Mouse (Mus musculus): ENCODE measurements around the gene Trak2. TPM values are rescaled to one million over a fixed set of nuclear protein-coding genes. Genes with fewer than 3 reads are reported as not detected.

Trak2 gene
- polyA plus RNA-seq, 1 experiment = 13.7 TPM

DNA sequence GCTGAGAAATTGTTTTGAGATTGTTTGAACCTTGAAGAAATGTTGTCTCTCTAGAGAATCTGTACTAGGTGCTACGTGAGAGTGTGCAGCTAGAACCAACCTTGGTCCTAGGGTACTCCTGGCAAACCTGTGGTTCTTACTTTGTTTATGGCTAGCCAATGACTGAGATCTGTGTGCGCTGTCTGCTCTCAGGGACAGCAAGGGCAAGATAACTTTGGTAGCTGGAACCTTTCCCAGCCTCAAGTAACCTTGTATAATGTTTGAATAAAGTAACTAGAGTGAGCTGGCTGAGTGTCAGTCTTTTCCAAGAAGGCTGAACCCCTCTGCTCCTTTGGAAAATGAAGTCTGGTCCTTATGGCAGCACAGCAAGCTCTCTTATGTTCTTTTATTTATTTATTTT lies 27.7 kb downstream of the Trak2 start:
- no peaks in the 10 kb centered on the region for H3K36me3 ChIP-seq (ENCODE audit: control insufficient read depth, insufficient read depth)
- no peak overlapping the region for H3K4me3 ChIP-seq
- H3K79me2 ChIP-seq (ENCODE audit: control insufficient read depth, insufficient read depth) = peaks cover 36% of the 10 kb centered on the region
- H3K27me3 ChIP-seq (ENCODE audit: control insufficient read depth, insufficient read depth, insufficient read length) = no peaks in the 10 kb centered on the region
- no peak overlapping the region for H3K4me2 ChIP-seq (ENCODE audit: low read depth)
- no peak overlapping the region for H3ac ChIP-seq (ENCODE audit: control insufficient read depth, insufficient read length)
- TF ChIP-seq MAX (IDR thresholded peaks at IDR 0.05; ENCODE audit: low read depth) (no peak), SRF (IDR thresholded peaks at IDR 0.05; ENCODE audit: control insufficient read depth, insufficient read length, low read depth) (no peak), CEBPB (IDR thresholded peaks at IDR 0.05; ENCODE audit: insufficient read depth, poor library complexity, severe bottlenecking) (no peak), POLR2A (IDR thresholded peaks at IDR 0.05; ENCODE audit: insufficient read length, low read depth) (no peak), TCF3 (IDR thresholded peaks at IDR 0.05; ENCODE audit: insufficient read length, low read depth) (no peak), E2F4 (IDR thresholded peaks at IDR 0.05; ENCODE audit: insufficient read depth) (no peak), MYOD1 (IDR thresholded peaks at IDR 0.05; ENCODE audit: control insufficient read depth in 1 of 3, insufficient read length in 2 of 3, low read depth in 2 of 3) (no peak), POLR2AphosphoS2 (IDR thresholded peaks at IDR 0.05; ENCODE audit: insufficient read length, low read depth) (no peak), MYOG (IDR thresholded peaks at IDR 0.05; ENCODE audit: control insufficient read depth in 1 of 3, insufficient read depth in 1 of 3, insufficient read length in 2 of 3, low read depth in 2 of 3) (no peak)

- TF ChIP-seq USF1 (IDR thresholded peaks at IDR 0.05; ENCODE audit: low read depth) = no peak
- TF ChIP-seq E2F4 (IDR thresholded peaks at IDR 0.05; ENCODE audit: insufficient read depth) = no peak
- no peak for TF ChIP-seq REST (IDR thresholded peaks at IDR 0.05; ENCODE audit: insufficient read depth, insufficient read length)
- TF ChIP-seq MAX (IDR thresholded peaks at IDR 0.05; ENCODE audit: low read depth) = no peak
- no peak for TF ChIP-seq MYOD1 (IDR thresholded peaks at IDR 0.05; ENCODE audit: control insufficient read depth in 1 of 3, insufficient read length in 2 of 3, low read depth in 2 of 3)
- no peak overlapping the region for H3ac ChIP-seq (ENCODE audit: control insufficient read depth, insufficient read length)
- H3K79me2 ChIP-seq (ENCODE audit: control insufficient read depth, insufficient read depth) = no peaks in the 10 kb centered on the region
- H3K4me2 ChIP-seq (ENCODE audit: low read depth) = no peak overlapping the region
- no peaks in the 10 kb centered on the region for H3K27me3 ChIP-seq (ENCODE audit: control insufficient read depth, insufficient read depth, insufficient read length)
- peaks cover 14% of the 10 kb centered on the region for H3K36me3 ChIP-seq (ENCODE audit: control insufficient read depth, insufficient read depth)
- H3K4me3 ChIP-seq = no peak overlapping the region
These were observed 35.6 kb downstream of the Trak2 start for GRCm38 (mm10) chr1:58937606-58938099.

DNA sequence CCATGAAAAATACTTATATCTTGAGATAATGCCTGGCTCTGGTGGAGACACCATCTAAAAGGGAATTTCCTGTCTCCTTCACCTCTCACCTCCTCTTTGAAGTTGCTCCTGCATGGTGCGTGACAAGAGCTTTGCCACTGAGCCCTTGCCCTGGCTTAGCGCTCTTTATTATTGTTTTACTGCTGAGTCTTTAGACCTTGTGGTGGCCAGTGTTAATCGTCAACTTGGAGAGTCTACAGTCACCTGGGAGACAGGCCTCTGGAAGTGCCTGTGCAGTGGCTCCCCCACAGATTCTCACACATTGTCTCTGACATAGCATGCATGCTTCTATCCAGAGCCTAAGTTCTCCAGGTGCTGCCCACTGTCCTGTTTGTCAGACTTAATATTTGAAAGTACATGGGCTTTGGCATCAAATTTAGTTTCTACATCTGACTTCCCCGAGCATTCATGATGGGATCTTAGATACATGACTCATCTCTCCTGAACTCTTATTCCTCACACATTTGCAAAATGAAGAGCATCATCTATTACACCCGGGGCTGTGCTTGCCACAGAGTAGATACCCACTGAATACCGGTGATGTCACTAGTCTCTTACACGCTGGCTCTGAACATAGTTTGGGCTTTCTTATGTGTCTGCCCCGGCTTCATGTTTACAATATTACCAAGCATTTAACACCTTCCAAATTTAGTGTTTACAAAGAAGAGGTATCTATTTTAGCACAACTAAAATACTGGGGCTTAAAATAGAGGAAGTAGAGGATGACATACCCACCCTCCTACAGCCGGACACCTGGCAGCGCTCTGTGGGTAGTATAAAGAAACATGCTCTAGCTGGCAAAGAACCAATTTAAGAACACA lies 36.3 kb downstream of the Trak2 start:
- H3K4me3 ChIP-seq = no peak overlapping the region

GRCm38 (mm10) chr1:58926664-58927063 lies 46.6 kb downstream of the Trak2 start:
- Histone ChIP-seq H3K4me2 (ENCODE audit: low read depth) (no peak overlapping the region), H3K27me3 (ENCODE audit: control insufficient read depth, insufficient read depth, insufficient read length) (no peaks in the 10 kb centered on the region), H3K79me2 (ENCODE audit: control insufficient read depth, insufficient read depth) (peaks cover 9% of the 10 kb centered on the region), H3ac (ENCODE audit: control insufficient read depth, insufficient read length) (no peak overlapping the region), H3K36me3 (ENCODE audit: control insufficient read depth, insufficient read depth) (peaks cover 21% of the 10 kb centered on the region), H3K4me3 (no peak overlapping the region)
- no peak for TF ChIP-seq POLR2AphosphoS2 (IDR thresholded peaks at IDR 0.05; ENCODE audit: insufficient read length, low read depth)
- no peak for TF ChIP-seq TCF12 (IDR thresholded peaks at IDR 0.05; ENCODE audit: insufficient read depth, poor library complexity, severe bottlenecking)
- TF ChIP-seq POLR2A (IDR thresholded peaks at IDR 0.05; ENCODE audit: insufficient read length, low read depth) = no peak

More for the DNA sequence above, 36.3 kb downstream of the Trak2 start:
- H3ac ChIP-seq (ENCODE audit: control insufficient read depth, insufficient read length) = no peak overlapping the region
- H3K79me2 ChIP-seq (ENCODE audit: control insufficient read depth, insufficient read depth) = no peaks in the 10 kb centered on the region
- H3K27me3 ChIP-seq (ENCODE audit: control insufficient read depth, insufficient read depth, insufficient read length) = no peaks in the 10 kb centered on the region
- H3K36me3 ChIP-seq (ENCODE audit: control insufficient read depth, insufficient read depth) = peaks cover 14% of the 10 kb centered on the region
- no peak overlapping the region for H3K4me2 ChIP-seq (ENCODE audit: low read depth)
- no peak for TF ChIP-seq POLR2A (IDR thresholded peaks at IDR 0.05; ENCODE audit: insufficient read length, low read depth)
- TF ChIP-seq CEBPB (IDR thresholded peaks at IDR 0.05; ENCODE audit: insufficient read depth, poor library complexity, severe bottlenecking) = no peak
- TF ChIP-seq TCF3 (IDR thresholded peaks at IDR 0.05; ENCODE audit: insufficient read length, low read depth) = no peak
- TF ChIP-seq E2F4 (IDR thresholded peaks at IDR 0.05; ENCODE audit: insufficient read depth) = no peak
- TF ChIP-seq SRF (IDR thresholded peaks at IDR 0.05; ENCODE audit: control insufficient read depth, insufficient read length, low read depth) = no peak
- TF ChIP-seq REST (IDR thresholded peaks at IDR 0.05; ENCODE audit: insufficient read depth, insufficient read length) = no peak

DNA sequence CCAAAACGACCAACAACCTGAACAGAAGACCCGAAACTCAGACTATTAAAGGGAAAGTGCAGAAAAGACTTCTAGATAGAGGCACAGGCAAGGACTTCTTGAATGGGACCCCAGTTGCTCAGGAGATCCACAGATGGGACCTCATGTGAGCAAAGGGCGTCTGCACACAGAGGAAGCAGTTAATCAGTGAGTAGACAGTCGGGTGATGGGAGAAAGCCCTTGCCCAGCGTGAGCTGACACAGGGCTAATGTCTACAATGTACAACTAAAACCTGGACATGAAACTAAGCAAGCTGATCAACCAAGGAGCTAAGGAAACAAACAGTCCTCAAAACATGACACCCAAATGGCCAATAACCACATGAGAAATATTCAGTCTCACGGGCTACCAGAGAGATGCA lies 55.7 kb downstream of the Trak2 start:
- Histone ChIP-seq H3K4me2 (ENCODE audit: low read depth) (no peak overlapping the region), H3K79me2 (ENCODE audit: control insufficient read depth, insufficient read depth) (no peaks in the 10 kb centered on the region), H3K27me3 (ENCODE audit: control insufficient read depth, insufficient read depth, insufficient read length) (no peaks in the 10 kb centered on the region), H3K36me3 (ENCODE audit: control insufficient read depth, insufficient read depth) (peaks cover 65% of the 10 kb centered on the region), H3ac (ENCODE audit: control insufficient read depth, insufficient read length) (no peak overlapping the region), H3K4me3 (no peak overlapping the region)
- TF ChIP-seq TCF12 (IDR thresholded peaks at IDR 0.05; ENCODE audit: insufficient read depth, poor library complexity, severe bottlenecking) (no peak), REST (IDR thresholded peaks at IDR 0.05; ENCODE audit: insufficient read depth, insufficient read length) (no peak), TCF3 (IDR thresholded peaks at IDR 0.05; ENCODE audit: insufficient read length, low read depth) (no peak), POLR2AphosphoS2 (IDR thresholded peaks at IDR 0.05; ENCODE audit: insufficient read length, low read depth) (no peak), MAX (IDR thresholded peaks at IDR 0.05; ENCODE audit: low read depth) (no peak), USF1 (IDR thresholded peaks at IDR 0.05; ENCODE audit: low read depth) (no peak), MYOD1 (IDR thresholded peaks at IDR 0.05; ENCODE audit: control insufficient read depth in 1 of 3, insufficient read length in 2 of 3, low read depth in 2 of 3) (no peak), MYOG (IDR thresholded peaks at IDR 0.05; ENCODE audit: control insufficient read depth in 1 of 3, insufficient read depth in 1 of 3, insufficient read length in 2 of 3, low read depth in 2 of 3) (no peak), POLR2A (IDR thresholded peaks at IDR 0.05; ENCODE audit: insufficient read length, low read depth) (no peak)

All from myocyte (in vitro differentiated cells).